Mouse (Mus musculus): Measurements from ENCODE around the gene Gng4.

GRCm38 (mm10) chr13:13777052-13777451 lies 6.8 kb upstream of the Gng4 start:
- no peak for TF ChIP-seq POLR2A (IDR thresholded peaks at IDR 0.05; ENCODE audit: low read depth, low read length)
- no peak for TF ChIP-seq CTCF (IDR thresholded peaks at IDR 0.05; ENCODE audit: borderline replicate concordance, insufficient read depth, low read length)

All from embryonic fibroblast, embryonic 13.5 days (primary cell).